Mouse (Mus musculus) left cerebral cortex, postnatal 4 days (tissue): ENCODE results near the gene Pmis2. TPM values are rescaled to one million over a fixed set of nuclear protein-coding genes. Genes with fewer than 3 reads are reported as not detected.
A peak's percentile ranks its signal among the peaks of the same experiment; 100 is the strongest.

Experiments used
- DNase-seq: peaks from one replicate; pipeline ENCODE4 v3.0.0-alpha.2; 2022
- intact Hi-C: fragments of 180-260 bp; cut with DNase I; formaldehyde crosslinking; loops from one replicate; pipeline ENCODE4 v1.15.1; 2025
- total RNA-seq, 2 experiments: library from RNA; stranded (reverse); gene quantifications; 2 replicates each; pipeline ENCODE4 v1.2.3; 2021

Gene Pmis2
- not detected for total RNA-seq

- no peak for DNase-seq
- intact Hi-C loops: no loop called here
These were observed at the start of gene Pmis2 for GRCm38 (mm10) chr7:30671480-30671879. Gene Pmis2 (minus strand): TSS chr7:30671605.

- intact Hi-C loops: no loop called here
- DNase-seq: no peak
These were observed 48.3 kb upstream of the Pmis2 start for GRCm38 (mm10) chr7:30719669-30720068.

GRCm38 (mm10) chr7:30717716-30718046 is 46.3 kb upstream of the Pmis2 start:
- intact Hi-C loops: no loop called here
- no peak for DNase-seq

- intact Hi-C loops: no loop called here
- peak; percentile 82 for DNase-seq
These were observed 45.8 kb upstream of the Pmis2 start for GRCm38 (mm10) chr7:30717006-30717715.

GRCm38 (mm10) chr7:30711942-30712341 is 40.5 kb upstream of the Pmis2 start, which contains the start of gene Atp4a:
Gene Atp4a (plus strand): TSS chr7:30712209.
- no peak for DNase-seq

GRCm38 (mm10) chr7:30707441-30707840 is 36.0 kb upstream of the Pmis2 start:
- intact Hi-C loops: no loop called here
- DNase-seq: no peak

More at GRCm38 (mm10) chr7:30711942-30712341, 40.5 kb upstream of the Pmis2 start, which contains the start of gene Atp4a:
- intact Hi-C loops: no loop called here

- intact Hi-C loops: no loop called here
- DNase-seq: no peak
These were observed 34.9 kb upstream of the Pmis2 start for GRCm38 (mm10) chr7:30706214-30706882.

- DNase-seq: peak; percentile 33
- intact Hi-C loops: no loop called here
These were observed 27.2 kb upstream of the Pmis2 start, which contains the start of gene 2200002J24Rik for GRCm38 (mm10) chr7:30698589-30698988. Gene 2200002J24Rik (plus strand): TSS chr7:30698926.

- intact Hi-C loops: no loop called here
- DNase-seq: no peak
These were observed 26.7 kb upstream of the Pmis2 start for GRCm38 (mm10) chr7:30698101-30698500.

- DNase-seq: no peak
- intact Hi-C loops: no loop called here
These were observed 16.9 kb upstream of the Pmis2 start for GRCm38 (mm10) chr7:30688325-30688724.

GRCm38 (mm10) chr7:30683425-30683824 is 12.0 kb upstream of the Pmis2 start:
- intact Hi-C loops: no loop called here
- DNase-seq: no peak

GRCm38 (mm10) chr7:30681897-30682296 is 10.5 kb upstream of the Pmis2 start:
- no peak for DNase-seq
- intact Hi-C loops: no loop called here

GRCm38 (mm10) chr7:30678263-30678975 is 7.0 kb upstream of the Pmis2 start:
- peak; percentile 84 for DNase-seq

GRCm38 (mm10) chr7:30669229-30669628 is 2.2 kb downstream of the Pmis2 start:
- intact Hi-C loops: no loop called here
- DNase-seq: no peak

More at GRCm38 (mm10) chr7:30678263-30678975, 7.0 kb upstream of the Pmis2 start:
- intact Hi-C loops: no loop called here

- peak; percentile 25 for DNase-seq
These were observed 6.1 kb downstream of the Pmis2 start for GRCm38 (mm10) chr7:30665321-30665720.

GRCm38 (mm10) chr7:30664529-30665200 is 6.7 kb downstream of the Pmis2 start, which contains the start of gene Haus5:
Gene Haus5 (minus strand): TSS chr7:30664994.
- DNase-seq: peak; percentile 92
- intact Hi-C loops: no loop called here

More at GRCm38 (mm10) chr7:30665321-30665720, 6.1 kb downstream of the Pmis2 start:
- intact Hi-C loops: no loop called here

- intact Hi-C loops: no loop called here
- peak; percentile 98 for DNase-seq
These were observed 21.5 kb downstream of the Pmis2 start, which contains the start of gene Rbm42 for GRCm38 (mm10) chr7:30649591-30650540. Gene Rbm42 (minus strand): TSS chr7:30650317.

GRCm38 (mm10) chr7:30639083-30639482 is 32.3 kb downstream of the Pmis2 start:
- DNase-seq: no peak

GRCm38 (mm10) chr7:30636395-30636794 is 35.0 kb downstream of the Pmis2 start:
- intact Hi-C loops: no loop called here
- no peak for DNase-seq

More at GRCm38 (mm10) chr7:30639083-30639482, 32.3 kb downstream of the Pmis2 start:
- intact Hi-C loops: no loop called here
